Mouse (Mus musculus): ENCODE results near the gene Idh1. TPM values are rescaled to one million over a fixed set of nuclear protein-coding genes. Genes with fewer than 3 reads are reported as not detected.

The Idh1 gene
- total and polyA plus RNA-seq, 2 experiments: 137 to 624 TPM

DNA sequence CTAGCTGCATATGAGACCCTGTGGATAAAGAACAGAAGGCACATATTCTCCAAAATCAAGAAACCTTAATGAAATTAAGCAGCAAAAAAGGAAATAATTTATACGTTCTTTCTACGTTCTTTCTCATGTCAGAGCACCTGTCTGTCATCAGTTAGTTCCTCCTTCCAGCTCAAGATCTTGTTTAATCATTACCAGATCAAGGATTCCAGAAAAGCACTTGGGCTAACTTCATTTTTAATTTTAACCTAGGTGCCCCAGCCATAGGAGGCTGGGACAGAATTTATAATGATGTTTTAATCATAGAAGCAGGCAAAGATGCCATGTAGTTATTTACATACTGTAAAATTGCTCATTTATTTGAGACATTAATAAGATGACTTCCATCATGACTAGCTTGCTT, 41.5 kb downstream of the Idh1 start:
- no peak for TF ChIP-seq POLR2A (IDR thresholded peaks at IDR 0.05; ENCODE audit: extremely low read depth, insufficient read depth, low read length)
- TF ChIP-seq CTCF (IDR thresholded peaks at IDR 0.05; ENCODE audit: low read depth, low read length): no peak
- WGBS: 95% methylated on average over 2 of the region's 2 CpGs
- no peak for DNase-seq (ENCODE audit: extremely low read depth, low read depth, low spot score)
- Histone ChIP-seq H3K27ac (replicated peaks; ENCODE audit: insufficient read depth, low read depth, low read length) (no peak overlapping the region), H3K79me2 (ENCODE audit: control insufficient read depth, insufficient read depth, low read length) (no peaks in the 10 kb centered on the region), H3K36me3 (ENCODE audit: control insufficient read depth, insufficient read depth, low read length) (no peaks in the 10 kb centered on the region), H3K4me3 (ENCODE audit: insufficient read depth, low read depth, low read length) (no peak overlapping the region), H3K9ac (ENCODE audit: low read depth, low read length) (no peak overlapping the region), H3K4me1 (ENCODE audit: control insufficient read depth, insufficient read depth, low read length) (no peaks in the 10 kb centered on the region), H3K27me3 (ENCODE audit: control insufficient read depth, insufficient read depth, low read length) (no peaks in the 10 kb centered on the region)

DNA sequence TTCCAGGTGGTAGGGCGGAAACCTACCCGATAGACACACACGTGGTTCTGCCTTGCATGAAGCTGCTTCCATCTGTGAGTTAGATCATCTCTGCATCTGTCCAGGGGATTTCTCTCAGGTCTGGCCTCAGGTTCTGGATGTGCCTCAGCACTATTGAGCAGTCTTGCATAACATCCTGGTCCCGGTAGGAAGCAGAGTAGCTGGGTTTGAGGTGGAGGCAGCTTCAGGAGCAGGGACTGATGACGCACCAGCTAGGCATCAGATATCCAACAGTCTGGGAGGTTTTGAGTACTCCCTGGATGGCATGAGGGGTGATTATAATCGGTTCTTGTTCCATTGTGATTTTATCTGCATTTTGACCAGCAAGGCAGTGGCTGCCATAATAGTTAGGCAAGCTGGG, 48.7 kb downstream of the Idh1 start:
- H3K79me2 ChIP-seq (ENCODE audit: control insufficient read depth, insufficient read depth, low read length): no peaks in the 10 kb centered on the region
- no peak overlapping the region for H3K27ac ChIP-seq (replicated peaks; ENCODE audit: insufficient read depth, low read depth, low read length)
- no peaks in the 10 kb centered on the region for H3K36me3 ChIP-seq (ENCODE audit: control insufficient read depth, insufficient read depth, low read length)
- no peak overlapping the region for H3K9ac ChIP-seq (ENCODE audit: low read depth, low read length)
- H3K27me3 ChIP-seq (ENCODE audit: control insufficient read depth, insufficient read depth, low read length): no peaks in the 10 kb centered on the region
- DNase-seq (ENCODE audit: extremely low read depth, low read depth, low spot score): no peak
- no peaks in the 10 kb centered on the region for H3K4me1 ChIP-seq (ENCODE audit: control insufficient read depth, insufficient read depth, low read length)
- no peak overlapping the region for H3K4me3 ChIP-seq (ENCODE audit: insufficient read depth, low read depth, low read length)
- no peak for TF ChIP-seq POLR2A (IDR thresholded peaks at IDR 0.05; ENCODE audit: extremely low read depth, insufficient read depth, low read length)
- TF ChIP-seq CTCF (IDR thresholded peaks at IDR 0.05; ENCODE audit: low read depth, low read length): no peak
- WGBS: 86% methylated on average over 6 of the region's 6 CpGs

DNA sequence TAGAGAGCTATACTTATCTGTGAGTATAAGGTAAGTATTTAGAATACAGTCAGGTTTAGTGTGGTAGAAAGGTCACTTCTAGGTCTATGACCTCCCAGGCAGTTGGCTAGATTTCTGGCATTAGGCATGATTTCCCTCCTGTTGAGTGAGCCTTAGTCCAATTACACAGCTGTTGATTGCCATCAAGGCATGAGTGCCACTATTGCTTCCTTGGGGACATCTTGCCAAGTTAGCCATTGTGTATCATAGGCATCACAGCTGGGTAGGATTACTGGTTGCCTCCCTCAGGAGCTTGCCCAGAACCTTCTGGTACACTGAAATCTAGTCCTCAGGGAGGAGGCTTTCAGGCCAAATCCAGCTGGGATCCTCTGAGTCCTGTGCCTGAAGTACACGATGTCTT, 53.5 kb downstream of the Idh1 start:
- Histone ChIP-seq H3K9ac (ENCODE audit: low read depth, low read length) (no peak overlapping the region), H3K27ac (replicated peaks; ENCODE audit: insufficient read depth, low read depth, low read length) (no peak overlapping the region), H3K4me3 (ENCODE audit: insufficient read depth, low read depth, low read length) (no peak overlapping the region), H3K4me1 (ENCODE audit: control insufficient read depth, insufficient read depth, low read length) (no peaks in the 10 kb centered on the region), H3K79me2 (ENCODE audit: control insufficient read depth, insufficient read depth, low read length) (no peaks in the 10 kb centered on the region), H3K36me3 (ENCODE audit: control insufficient read depth, insufficient read depth, low read length) (no peaks in the 10 kb centered on the region), H3K27me3 (ENCODE audit: control insufficient read depth, insufficient read depth, low read length) (no peaks in the 10 kb centered on the region)
- TF ChIP-seq CTCF (IDR thresholded peaks at IDR 0.05; ENCODE audit: low read depth, low read length) (no peak), POLR2A (IDR thresholded peaks at IDR 0.05; ENCODE audit: extremely low read depth, insufficient read depth, low read length) (no peak)
- WGBS: 92% methylated on average over 1 of the region's 1 CpGs
- no peak for DNase-seq (ENCODE audit: extremely low read depth, low read depth, low spot score)

DNA sequence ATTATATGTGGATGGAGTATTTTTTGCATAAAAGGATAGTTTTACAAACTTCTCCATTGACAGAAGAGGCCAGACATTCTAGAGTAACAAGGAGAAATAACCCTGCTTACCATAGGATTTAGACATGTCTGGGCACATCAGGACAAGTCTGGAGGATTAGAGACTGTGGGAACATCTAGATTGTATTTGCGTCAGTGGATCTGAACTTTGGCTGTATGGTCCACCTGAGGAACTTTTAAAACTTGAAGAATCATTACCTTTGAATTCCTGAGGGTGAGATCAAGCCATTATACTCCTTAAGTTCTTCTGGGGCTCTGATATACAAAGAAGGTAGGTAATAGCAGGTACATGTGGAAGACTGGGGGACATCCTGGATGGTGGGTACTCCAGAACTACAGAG, 54.6 kb downstream of the Idh1 start:
- H3K9ac ChIP-seq (ENCODE audit: low read depth, low read length): no peak overlapping the region
- H3K27me3 ChIP-seq (ENCODE audit: control insufficient read depth, insufficient read depth, low read length): no peaks in the 10 kb centered on the region
- H3K27ac ChIP-seq (replicated peaks; ENCODE audit: insufficient read depth, low read depth, low read length): no peak overlapping the region
- H3K4me3 ChIP-seq (ENCODE audit: insufficient read depth, low read depth, low read length): no peak overlapping the region
- no peaks in the 10 kb centered on the region for H3K4me1 ChIP-seq (ENCODE audit: control insufficient read depth, insufficient read depth, low read length)
- no peaks in the 10 kb centered on the region for H3K79me2 ChIP-seq (ENCODE audit: control insufficient read depth, insufficient read depth, low read length)
- 93% methylated on average over 1 of the region's 1 CpGs for WGBS
- no peak for DNase-seq (ENCODE audit: extremely low read depth, low read depth, low spot score)
- TF ChIP-seq POLR2A (IDR thresholded peaks at IDR 0.05; ENCODE audit: extremely low read depth, insufficient read depth, low read length): no peak
- TF ChIP-seq CTCF (IDR thresholded peaks at IDR 0.05; ENCODE audit: low read depth, low read length): no peak
- H3K36me3 ChIP-seq (ENCODE audit: control insufficient read depth, insufficient read depth, low read length): no peaks in the 10 kb centered on the region

DNA sequence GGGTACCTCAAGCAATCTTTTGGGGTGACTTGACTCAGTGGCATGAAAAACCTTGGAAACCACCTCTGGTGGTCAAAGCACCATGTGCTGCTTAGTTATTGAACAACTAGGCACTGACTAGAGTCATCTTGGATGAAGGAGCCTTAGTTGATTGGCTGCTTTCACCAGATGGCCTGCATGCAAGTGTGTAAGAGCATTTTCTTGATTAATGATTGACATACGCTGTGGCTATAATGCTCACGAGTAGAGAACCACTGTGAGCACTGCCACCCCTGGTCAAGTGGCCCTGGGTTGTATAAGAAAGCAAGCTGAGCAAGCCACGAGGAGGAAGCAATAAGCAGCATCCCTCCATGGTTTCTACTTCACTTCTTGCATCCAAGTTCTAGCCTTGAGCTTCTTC, 56.1 kb downstream of the Idh1 start:
- no peak overlapping the region for H3K27ac ChIP-seq (replicated peaks; ENCODE audit: insufficient read depth, low read depth, low read length)
- H3K4me3 ChIP-seq (ENCODE audit: insufficient read depth, low read depth, low read length): no peak overlapping the region
- H3K4me1 ChIP-seq (ENCODE audit: control insufficient read depth, insufficient read depth, low read length): no peaks in the 10 kb centered on the region
- 78% methylated on average over 3 of the region's 3 CpGs for WGBS
- no peaks in the 10 kb centered on the region for H3K36me3 ChIP-seq (ENCODE audit: control insufficient read depth, insufficient read depth, low read length)
- H3K79me2 ChIP-seq (ENCODE audit: control insufficient read depth, insufficient read depth, low read length): no peaks in the 10 kb centered on the region
- DNase-seq (ENCODE audit: extremely low read depth, low read depth, low spot score): no peak
- no peak for TF ChIP-seq CTCF (IDR thresholded peaks at IDR 0.05; ENCODE audit: low read depth, low read length)
- TF ChIP-seq POLR2A (IDR thresholded peaks at IDR 0.05; ENCODE audit: extremely low read depth, insufficient read depth, low read length): no peak
- no peak overlapping the region for H3K9ac ChIP-seq (ENCODE audit: low read depth, low read length)
- H3K27me3 ChIP-seq (ENCODE audit: control insufficient read depth, insufficient read depth, low read length): no peaks in the 10 kb centered on the region

DNA sequence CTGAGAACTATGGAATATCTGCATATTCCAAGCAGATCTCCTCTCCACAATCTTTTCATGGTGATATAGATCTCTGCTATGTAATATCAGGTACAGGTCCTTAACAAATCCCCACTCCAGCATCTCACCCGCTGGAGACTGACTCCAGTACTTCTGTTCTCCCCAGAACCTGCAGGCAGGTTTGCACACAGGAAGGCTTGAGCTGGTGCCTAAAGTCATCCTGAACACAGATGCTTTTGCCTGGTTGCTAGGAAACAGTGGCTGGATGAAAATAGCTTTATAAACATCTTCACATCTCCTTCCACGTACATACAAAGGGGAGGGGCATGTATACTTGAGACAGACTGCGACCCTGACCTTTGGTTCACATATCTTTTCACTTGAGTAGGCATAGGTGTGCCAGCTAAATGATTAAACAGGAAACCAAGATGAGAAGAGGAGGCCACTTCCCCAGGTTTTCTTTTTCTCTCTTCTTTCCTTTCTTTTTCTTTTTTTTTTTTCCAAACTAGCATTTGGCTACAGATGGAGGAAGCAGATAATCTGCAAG, 56.6 kb downstream of the Idh1 start:
- H3K27me3 ChIP-seq (ENCODE audit: control insufficient read depth, insufficient read depth, low read length): no peaks in the 10 kb centered on the region

More for the DNA sequence above, 56.6 kb downstream of the Idh1 start:
- WGBS: 81% methylated on average over 3 of the region's 3 CpGs
- Histone ChIP-seq H3K79me2 (ENCODE audit: control insufficient read depth, insufficient read depth, low read length) (no peaks in the 10 kb centered on the region), H3K4me3 (ENCODE audit: insufficient read depth, low read depth, low read length) (no peak overlapping the region), H3K27ac (replicated peaks; ENCODE audit: insufficient read depth, low read depth, low read length) (no peak overlapping the region), H3K9ac (ENCODE audit: low read depth, low read length) (no peak overlapping the region), H3K36me3 (ENCODE audit: control insufficient read depth, insufficient read depth, low read length) (no peaks in the 10 kb centered on the region), H3K4me1 (ENCODE audit: control insufficient read depth, insufficient read depth, low read length) (no peaks in the 10 kb centered on the region)
- TF ChIP-seq POLR2A (IDR thresholded peaks at IDR 0.05; ENCODE audit: extremely low read depth, insufficient read depth, low read length) (no peak), CTCF (IDR thresholded peaks at IDR 0.05; ENCODE audit: low read depth, low read length) (no peak)
- no peak for DNase-seq (ENCODE audit: extremely low read depth, low read depth, low spot score)

Data from liver, adult 2 months (tissue).